Mouse (Mus musculus): Measurements from ENCODE around the gene Ufc1. TPM values are rescaled to one million over a fixed set of nuclear protein-coding genes. Genes with fewer than 3 reads are reported as not detected.

Ufc1 gene
- polyA plus RNA-seq, 1 experiment from 2014 or later: 92.0 TPM

- H3K36me3 ChIP-seq: peaks cover 74% of the 10 kb centered on the region
- WGBS: 91% methylated on average over 12 of the region's 12 CpGs
- H3K9me3 ChIP-seq: no peaks in the 10 kb centered on the region
- no peak for DNase-seq (ENCODE audit: low spot score)
- no peaks in the 10 kb centered on the region for H3K27me3 ChIP-seq (ENCODE audit: insufficient read depth, poor library complexity, severe bottlenecking)
- no peak overlapping the region for H3K27ac ChIP-seq
- peaks cover 25% of the 10 kb centered on the region for H3K4me1 ChIP-seq
- H3K4me3 ChIP-seq: no peak overlapping the region
These were observed 20.7 kb downstream of the Ufc1 start for GRCm38 (mm10) chr1:171274171-171274570.

GRCm38 (mm10) chr1:171272086-171272485, 22.7 kb downstream of the Ufc1 start:
- H3K27me3 ChIP-seq (ENCODE audit: insufficient read depth, poor library complexity, severe bottlenecking): no peaks in the 10 kb centered on the region
- peaks cover 25% of the 10 kb centered on the region for H3K4me1 ChIP-seq
- no peak for DNase-seq (ENCODE audit: low spot score)
- peaks cover 54% of the 10 kb centered on the region for H3K36me3 ChIP-seq
- 86% methylated on average over 3 of the region's 3 CpGs for WGBS
- H3K4me3 ChIP-seq: 0 out of 2 replicates have a peak overlapping the region, but pooled peaks have one; percentile 0
- H3K9me3 ChIP-seq: no peaks in the 10 kb centered on the region
- peak overlapping the region; percentile 19; the same call in 1 of the 2 replicates for H3K27ac ChIP-seq

DNA sequence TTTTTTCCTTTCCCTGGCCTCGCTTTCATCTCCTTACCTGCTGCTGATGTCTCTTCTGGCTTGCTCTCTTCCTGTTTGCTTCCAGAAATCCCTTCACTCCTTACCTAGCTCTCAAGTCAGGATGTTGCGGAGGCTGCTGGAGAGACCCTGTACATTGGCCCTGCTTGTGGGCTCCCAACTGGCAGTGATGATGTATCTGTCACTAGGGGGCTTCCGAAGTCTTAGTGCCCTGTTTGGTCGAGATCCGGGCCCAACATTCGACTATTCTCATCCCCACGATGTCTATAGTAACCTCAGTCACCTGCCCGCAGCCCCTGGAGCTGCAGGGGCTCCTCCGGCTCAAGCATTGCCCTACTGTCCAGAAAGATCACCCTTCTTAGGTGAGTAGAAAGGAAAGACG, 23.2 kb downstream of the Ufc1 start:
- H3K9me3 ChIP-seq: no peaks in the 10 kb centered on the region
- peaks cover 49% of the 10 kb centered on the region for H3K36me3 ChIP-seq
- no peaks in the 10 kb centered on the region for H3K27me3 ChIP-seq (ENCODE audit: insufficient read depth, poor library complexity, severe bottlenecking)
- H3K4me3 ChIP-seq: 0 out of 2 replicates have a peak overlapping the region, but pooled peaks have one; percentile 0
- H3K4me1 ChIP-seq: peaks cover 25% of the 10 kb centered on the region
- peak overlapping the region; percentile 19; the same call in 1 of the 2 replicates for H3K27ac ChIP-seq
- WGBS: 64% methylated on average over 10 of the region's 10 CpGs
- no peak for DNase-seq (ENCODE audit: low spot score)

DNA sequence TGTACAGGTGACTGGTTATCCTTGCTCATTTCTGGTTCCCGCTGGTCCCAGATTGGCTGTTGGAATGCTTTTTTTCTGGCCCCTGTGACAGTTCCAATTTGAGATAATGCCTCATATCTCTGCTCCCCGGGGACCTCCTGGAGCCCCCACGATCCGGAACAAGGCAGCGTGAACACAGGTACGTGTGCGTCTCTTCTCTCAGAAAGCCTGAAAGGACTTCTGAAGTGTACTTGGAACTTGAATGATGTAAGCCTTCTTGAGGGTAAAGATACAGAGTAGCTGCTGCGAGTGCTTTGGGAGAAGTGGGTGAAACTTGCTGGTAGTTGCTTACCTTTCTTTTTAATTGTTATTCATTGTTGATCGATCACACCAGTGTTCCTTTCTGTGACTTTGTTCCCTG, 23.6 kb downstream of the Ufc1 start:
- H3K27ac ChIP-seq: peak overlapping the region; percentile 92
- WGBS: 37% methylated on average over 9 of the region's 9 CpGs
- peak overlapping the region; percentile 86 for H3K4me3 ChIP-seq
- peaks cover 45% of the 10 kb centered on the region for H3K36me3 ChIP-seq
- H3K27me3 ChIP-seq (ENCODE audit: insufficient read depth, poor library complexity, severe bottlenecking): no peaks in the 10 kb centered on the region
- no peaks in the 10 kb centered on the region for H3K9me3 ChIP-seq
- H3K4me1 ChIP-seq: peaks cover 22% of the 10 kb centered on the region
- no peak for DNase-seq (ENCODE audit: low spot score)

- Histone ChIP-seq H3K36me3 (peaks cover 38% of the 10 kb centered on the region), H3K4me3 (peak overlapping the region; percentile 86), H3K9me3 (no peaks in the 10 kb centered on the region), H3K4me1 (peaks cover 21% of the 10 kb centered on the region), H3K27ac (peak overlapping the region; percentile 92), H3K27me3 (ENCODE audit: insufficient read depth, poor library complexity, severe bottlenecking) (no peaks in the 10 kb centered on the region)
- WGBS: 0% methylated on average over 19 of the region's 19 CpGs
- no peak for DNase-seq (ENCODE audit: low spot score)
These were observed 24.3 kb downstream of the Ufc1 start for GRCm38 (mm10) chr1:171270573-171270900.

- WGBS: 3% methylated on average over 36 of the region's 36 CpGs
These were observed 24.8 kb downstream of the Ufc1 start, which contains the start of gene B4galt3 for GRCm38 (mm10) chr1:171269848-171270572. B4galt3 (plus strand) TSS chr1:171270328.

GRCm38 (mm10) chr1:171268341-171268740, 26.5 kb downstream of the Ufc1 start:
- H3K4me1 ChIP-seq: peaks cover 27% of the 10 kb centered on the region
- no peaks in the 10 kb centered on the region for H3K27me3 ChIP-seq (ENCODE audit: insufficient read depth, poor library complexity, severe bottlenecking)
- WGBS: 59% methylated on average over 1 of the region's 1 CpGs

More at GRCm38 (mm10) chr1:171269848-171270572, 24.8 kb downstream of the Ufc1 start, which contains the start of gene B4galt3:
- peaks cover 33% of the 10 kb centered on the region for H3K36me3 ChIP-seq
- peak within 1 kb of the TSS; percentile 92 for H3K27ac ChIP-seq
- no peaks in the 10 kb centered on the region for H3K9me3 ChIP-seq
- H3K27me3 ChIP-seq (ENCODE audit: insufficient read depth, poor library complexity, severe bottlenecking): no peaks in the 10 kb centered on the region
- H3K4me3 ChIP-seq: peak within 1 kb of the TSS; percentile 86
- DNase-seq (ENCODE audit: low spot score): peak; percentile 97
- peaks cover 21% of the 10 kb centered on the region for H3K4me1 ChIP-seq

GRCm38 (mm10) chr1:171265971-171266744, 28.7 kb downstream of the Ufc1 start:
- H3K27ac ChIP-seq: no peak overlapping the region

More at GRCm38 (mm10) chr1:171268341-171268740, 26.5 kb downstream of the Ufc1 start:
- Histone ChIP-seq H3K36me3 (peaks cover 16% of the 10 kb centered on the region), H3K27ac (no peak overlapping the region), H3K9me3 (no peaks in the 10 kb centered on the region), H3K4me3 (no peak overlapping the region)
- DNase-seq (ENCODE audit: low spot score): no peak

DNA sequence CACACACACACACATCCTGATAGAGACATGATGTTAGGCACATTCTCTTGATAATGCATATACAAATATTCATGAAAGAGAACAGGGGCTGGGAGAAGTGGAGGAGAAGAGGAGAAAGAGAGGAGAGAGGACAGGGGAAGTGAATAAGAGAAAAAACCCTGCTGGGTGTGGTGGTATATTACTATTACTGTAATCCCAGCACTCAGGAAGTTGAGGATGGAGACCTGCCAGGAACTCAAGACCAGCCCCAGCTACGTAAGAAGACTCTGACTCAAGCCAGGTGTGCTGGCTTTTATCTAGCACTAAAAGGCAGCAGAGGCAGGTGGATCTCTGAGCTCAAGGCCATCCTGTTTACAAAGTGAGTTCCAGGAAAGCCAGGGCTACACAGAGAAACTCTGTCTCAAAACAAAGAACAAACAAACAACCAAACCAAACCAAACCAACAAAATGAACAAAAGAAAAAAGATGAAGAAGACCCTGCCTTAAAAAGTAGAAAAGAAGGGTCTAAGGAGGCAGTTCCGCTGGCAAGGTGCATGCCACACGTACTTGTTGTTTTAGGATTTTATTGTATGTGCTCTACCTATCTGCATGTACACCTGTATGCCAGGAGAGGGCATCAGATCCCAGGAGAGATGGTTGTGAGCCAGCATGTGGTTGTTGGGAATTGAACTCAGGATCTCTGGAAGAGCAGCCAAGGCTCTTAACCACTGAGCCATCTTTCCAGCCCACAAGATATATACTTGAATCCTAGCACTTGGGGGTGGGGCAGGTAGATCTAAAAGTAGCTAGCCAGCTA, 31.0 kb downstream of the Ufc1 start:
- WGBS: 77% methylated on average over 3 of the region's 3 CpGs
- Histone ChIP-seq H3K36me3 (no peaks in the 10 kb centered on the region), H3K4me3 (no peak overlapping the region), H3K27ac (peak overlapping the region; percentile 79), H3K4me1 (peaks cover 25% of the 10 kb centered on the region), H3K9me3 (no peaks in the 10 kb centered on the region), H3K27me3 (ENCODE audit: insufficient read depth, poor library complexity, severe bottlenecking) (no peaks in the 10 kb centered on the region)
- no peak for DNase-seq (ENCODE audit: low spot score)

More at GRCm38 (mm10) chr1:171265971-171266744, 28.7 kb downstream of the Ufc1 start:
- no peak overlapping the region for H3K4me3 ChIP-seq
- no peak for DNase-seq (ENCODE audit: low spot score)
- 58% methylated on average over 4 of the region's 4 CpGs for WGBS
- H3K9me3 ChIP-seq: no peaks in the 10 kb centered on the region
- peaks cover 33% of the 10 kb centered on the region for H3K4me1 ChIP-seq
- H3K36me3 ChIP-seq: no peaks in the 10 kb centered on the region
- no peaks in the 10 kb centered on the region for H3K27me3 ChIP-seq (ENCODE audit: insufficient read depth, poor library complexity, severe bottlenecking)

DNA sequence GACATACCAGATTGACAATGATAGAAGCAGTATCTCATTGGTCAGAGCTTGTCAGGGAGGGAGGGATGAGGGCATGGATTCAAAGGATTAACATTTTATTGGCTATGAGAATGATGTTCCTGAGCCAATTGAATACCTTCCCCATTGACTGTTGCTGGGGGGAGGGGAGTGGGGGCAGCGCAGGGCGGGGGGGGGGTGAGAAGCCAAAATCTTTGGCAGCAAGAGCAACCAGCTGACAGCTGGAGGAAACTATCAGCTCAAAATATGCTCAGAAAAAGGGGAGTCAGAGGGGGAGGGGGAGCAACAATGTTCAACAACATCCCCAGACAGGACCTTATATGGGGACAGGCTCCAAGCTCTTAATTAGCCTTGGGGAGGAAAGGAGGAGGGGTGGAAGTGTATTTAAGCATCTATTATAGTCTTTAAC, 31.6 kb downstream of the Ufc1 start:
- no peaks in the 10 kb centered on the region for H3K27me3 ChIP-seq (ENCODE audit: insufficient read depth, poor library complexity, severe bottlenecking)
- WGBS: 0% methylated on average over 2 of the region's 2 CpGs
- H3K9me3 ChIP-seq: no peaks in the 10 kb centered on the region
- peak overlapping the region; percentile 79 for H3K27ac ChIP-seq
- peak overlapping the region; percentile 49 for H3K4me3 ChIP-seq
- DNase-seq (ENCODE audit: low spot score): no peak
- peaks cover 29% of the 10 kb centered on the region for H3K4me1 ChIP-seq
- no peaks in the 10 kb centered on the region for H3K36me3 ChIP-seq

- peaks cover 29% of the 10 kb centered on the region for H3K4me1 ChIP-seq
- no peaks in the 10 kb centered on the region for H3K36me3 ChIP-seq
- H3K4me3 ChIP-seq: peak overlapping the region; percentile 49
- 4% methylated on average over 8 of the region's 8 CpGs for WGBS
- no peak for DNase-seq (ENCODE audit: low spot score)
- no peaks in the 10 kb centered on the region for H3K9me3 ChIP-seq
- no peaks in the 10 kb centered on the region for H3K27me3 ChIP-seq (ENCODE audit: insufficient read depth, poor library complexity, severe bottlenecking)
- H3K27ac ChIP-seq: peak overlapping the region; percentile 79
These were observed 32.2 kb downstream of the Ufc1 start for GRCm38 (mm10) chr1:171262594-171263130.

- H3K4me3 ChIP-seq: no peak overlapping the region
- 71% methylated on average over 3 of the region's 3 CpGs for WGBS
- no peaks in the 10 kb centered on the region for H3K27me3 ChIP-seq (ENCODE audit: insufficient read depth, poor library complexity, severe bottlenecking)
- H3K36me3 ChIP-seq: no peaks in the 10 kb centered on the region
- H3K27ac ChIP-seq: no peak overlapping the region
- H3K4me1 ChIP-seq: peaks cover 29% of the 10 kb centered on the region
- DNase-seq (ENCODE audit: low spot score): no peak
- H3K9me3 ChIP-seq: no peaks in the 10 kb centered on the region
These were observed 34.5 kb downstream of the Ufc1 start for GRCm38 (mm10) chr1:171260316-171260715.

All from heart, embryonic 10.5 days (tissue).